Mouse (Mus musculus) layer of hippocampus, adult 18-20 months (tissue): ENCODE measurements around the gene Incenp. TPM values are rescaled to one million over a fixed set of nuclear protein-coding genes. Genes with fewer than 3 reads are reported as not detected.
A peak's percentile ranks its signal among the peaks of the same experiment; 100 is the strongest.
"Not testable (repeated sequence)": the region's sequence is repeated elsewhere in the genome, so short reads cannot be mapped to it uniquely, and the experiment has no call there.

Experiments used
- DNase-seq, 2 experiments: peaks; one replicate each; pipeline ENCODE4 v3.0.0; 2022; ENCODE audit warnings: low spot score in 2 of 2
- long read RNA-seq: library from polyadenylated mRNA; stranded (forward); transcript quantifications from one replicate; pipeline ENCODE4 v2.0.0, GENCODE M21; 2021
- total RNA-seq, 2 experiments: library from RNA; stranded (reverse); gene quantifications; 2 replicates each; pipeline ENCODE4 v1.2.3; 2021

The Incenp gene
- total RNA-seq: 10 to 100 TPM; 11.2 to 12.7 TPM
- long read RNA-seq, transcript Incenp-201 (18 exons, 3,236 nt): major isoform, 10 of 13 reads
- long read RNA-seq, partial matches to known transcripts: 0 of 13 reads
- long read RNA-seq, other reads (novel, unspliced or antisense): 3 of 13 reads

GRCm38 (mm10) chr19:9899072-9899779, at the start of gene Incenp:
TSS of gene Incenp (minus strand) at chr19:9899551.
- DNase-seq: peak; percentile 96 to 98

- DNase-seq: no peak
Observed at GRCm38 (mm10) chr19:9946986-9947385, 47.6 kb upstream of the Incenp start.

- peak in 1 of 2 experiments; percentile 62 for DNase-seq
Observed at GRCm38 (mm10) chr19:9945800-9946564, 46.6 kb upstream of the Incenp start.

GRCm38 (mm10) chr19:9942539-9943533, 43.5 kb upstream of the Incenp start:
- no peak for DNase-seq

- no peak for DNase-seq
Observed at GRCm38 (mm10) chr19:9941809-9942208, 42.5 kb upstream of the Incenp start.

- DNase-seq: peak in 1 of 2 experiments; percentile 56
Observed at GRCm38 (mm10) chr19:9940903-9941302, 41.6 kb upstream of the Incenp start.

GRCm38 (mm10) chr19:9939841-9940240, 40.5 kb upstream of the Incenp start:
- no peak for DNase-seq

GRCm38 (mm10) chr19:9938824-9939303, 39.5 kb upstream of the Incenp start:
- DNase-seq: no peak

- no peak for DNase-seq
Observed at GRCm38 (mm10) chr19:9938156-9938823, 38.9 kb upstream of the Incenp start.

GRCm38 (mm10) chr19:9937428-9937827, 38.1 kb upstream of the Incenp start:
- DNase-seq: no peak

- no peak for DNase-seq
Observed at GRCm38 (mm10) chr19:9936579-9936978, 37.2 kb upstream of the Incenp start.

- no peak for DNase-seq
Observed at GRCm38 (mm10) chr19:9933908-9934307, 34.6 kb upstream of the Incenp start.

- DNase-seq: not testable (repeated sequence)
Observed at GRCm38 (mm10) chr19:9931167-9931607, 31.8 kb upstream of the Incenp start.

GRCm38 (mm10) chr19:9928089-9928488, 28.7 kb upstream of the Incenp start:
- peak in 1 of 2 experiments; percentile 33 for DNase-seq

GRCm38 (mm10) chr19:9924769-9925272, 25.5 kb upstream of the Incenp start:
- DNase-seq: no peak

GRCm38 (mm10) chr19:9924034-9924768, 24.9 kb upstream of the Incenp start:
- DNase-seq: peak in 1 of 2 experiments; percentile 19

GRCm38 (mm10) chr19:9923048-9923447, 23.7 kb upstream of the Incenp start:
- DNase-seq: peak in 1 of 2 experiments; percentile 19

- DNase-seq: peak; percentile 78 to 92
Observed at GRCm38 (mm10) chr19:9922228-9922627, 22.9 kb upstream of the Incenp start.
